Comparison of ENCODE assay signal across 9 mouse cellular contexts in the genomic region with DNA sequence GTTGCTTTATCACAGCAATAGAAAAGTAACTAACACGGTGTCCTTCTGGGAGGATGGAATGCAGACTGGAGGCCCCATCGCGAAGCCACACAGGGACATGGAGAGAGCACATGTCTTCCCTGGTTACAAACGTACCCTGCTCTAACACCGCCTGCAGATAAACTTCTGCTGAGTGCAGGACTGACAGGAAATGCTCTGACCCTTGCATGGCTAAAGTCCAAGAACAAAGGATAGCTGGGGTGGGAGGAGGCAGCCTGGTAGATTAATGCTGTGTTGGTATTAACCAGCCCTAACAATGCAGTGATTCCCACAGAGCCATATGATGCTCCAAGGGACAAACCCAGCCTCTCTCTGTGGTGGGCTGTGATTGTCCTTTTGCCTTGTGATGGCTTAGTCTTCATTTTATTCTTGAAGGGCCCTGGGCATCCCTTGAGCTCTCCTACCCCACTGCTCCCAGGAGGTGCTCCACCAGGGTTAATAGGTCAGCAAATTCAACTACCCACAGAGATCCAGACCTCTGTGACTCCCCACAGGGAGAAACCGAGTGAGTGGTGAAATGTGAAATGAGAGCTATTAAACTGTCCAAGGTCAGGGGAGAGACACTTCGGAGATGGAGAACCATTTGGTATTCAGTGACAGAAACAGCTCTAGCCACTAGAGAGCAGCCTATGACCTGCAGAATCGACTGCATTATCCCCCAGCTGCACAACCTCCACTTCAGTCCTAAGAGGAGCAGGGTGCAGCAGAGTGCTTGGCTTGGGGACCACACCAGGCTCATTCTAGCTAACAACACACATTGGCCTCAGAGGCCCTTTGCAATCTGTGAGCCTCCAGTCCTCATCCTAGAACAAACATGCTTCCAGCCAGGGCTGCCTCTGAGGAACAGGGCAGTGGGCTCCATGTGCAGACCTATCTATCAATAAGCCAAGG. TPM values are rescaled to one million over a fixed set of nuclear protein-coding genes. Genes with fewer than 3 reads are reported as not detected.
A peak's percentile ranks its signal among the peaks of the same experiment; 100 is the strongest.
DNase-seq lines count a peak whose midpoint lies in the region; ATAC-seq lines count a peak whose summit lies in the region.
"Had no signal": no experiment of that assay in that cellular context is flagged by ENCODE, and none has a peak within 500 bp of the region (broad histone marks: within the 10 kb centered on the region; RNA-seq: fewer than 3 reads in every experiment).

No protein-coding gene starts in this region.

- H3K4me1 ChIP-seq in heart, embryonic 10.5 days: peaks cover 24% of the 10 kb centered on the region
- peaks cover 13% of the 10 kb centered on the region; the same call in 1 of the 2 replicates for H3K4me1 ChIP-seq in kidney, embryonic 14.5 days (ENCODE audit: control insufficient read depth, insufficient read depth, low read length)

- no peaks in the 10 kb centered on the region for H3K27me3 ChIP-seq in heart, embryonic 10.5 days (ENCODE audit: insufficient read depth, poor library complexity, severe bottlenecking)
- no peaks in the 10 kb centered on the region for H3K27me3 ChIP-seq in kidney, embryonic 14.5 days (ENCODE audit: control insufficient read depth, insufficient read depth, low read length)

- H3K4me2 ChIP-seq in kidney, embryonic 14.5 days (replicated peaks; ENCODE audit: low read depth, low read length): no peak overlapping the region

- H3K4me3 ChIP-seq in heart, embryonic 10.5 days: no peak overlapping the region
- H3K4me3 ChIP-seq in kidney, embryonic 14.5 days (ENCODE audit: low read length): no peak overlapping the region

- peak; percentile 39 to 45 for DNase-seq in cerebellum, postnatal 10 days
- no peak for DNase-seq in cerebellum, adult 11 months
- peak; percentile 48 for DNase-seq in thymus, postnatal 0 days (ENCODE audit: low spot score)
- DNase-seq in thymus, postnatal 10 days (ENCODE audit: low spot score in 2 of 2): no peak
- DNase-seq in heart, embryonic 10.5 days (ENCODE audit: low spot score): no peak
- DNase-seq in lung, postnatal 4 days: peak; percentile 44 to 59
- DNase-seq in cerebellum, adult 18-20 months: no peak

- H3K9me3 ChIP-seq in heart, embryonic 10.5 days: no peaks in the 10 kb centered on the region
- H3K9me3 ChIP-seq in kidney, embryonic 14.5 days (ENCODE audit: control insufficient read depth, low read length): no peaks in the 10 kb centered on the region
- H3K9me3 ChIP-seq: G1E had no signal

- H3K9ac ChIP-seq in kidney, embryonic 14.5 days (ENCODE audit: low read depth, low read length): peak overlapping the region; percentile 13; the same call in 1 of the 2 replicates

- 37% methylated on average over 8 of the region's 8 CpGs for WGBS in heart, embryonic 10.5 days
- WGBS in kidney, embryonic 14.5 days: 29% methylated on average over 8 of the region's 8 CpGs

- ATAC-seq in kidney, embryonic 14.5 days (ENCODE audit: low FRiP score, low TSS enrichment): peak; percentile 73

- peak overlapping the region; percentile 49 for H3K27ac ChIP-seq in heart, embryonic 10.5 days
- H3K27ac ChIP-seq in kidney, embryonic 14.5 days (ENCODE audit: low read depth, low read length): peak overlapping the region; percentile 51

- H3K36me3 ChIP-seq in heart, embryonic 10.5 days: peaks cover 45% of the 10 kb centered on the region
- peaks cover 33% of the 10 kb centered on the region for H3K36me3 ChIP-seq in kidney, embryonic 14.5 days (ENCODE audit: control insufficient read depth, insufficient read depth, low read length)
- H3K36me3 ChIP-seq: G1E had no signal

RNA-seq across cellular contexts. Expression of a gene that starts 28.1 kb away (rescaled TPM):
- 6.2 and 8.0 TPM in 2 replicates for polyA plus RNA-seq in thymus, postnatal 0 days (2015; fragmentation: Nextera tagmentation; extraction: Ambion mirVana)
- 11.2 and 21.9 TPM in 2 replicates for polyA plus RNA-seq in heart, embryonic 10.5 days (2016; fragmentation: Nextera tagmentation; extraction: Ambion mirVana)
- polyA plus RNA-seq in kidney, embryonic 14.5 days (2014; fragmentation: Nextera tagmentation; extraction: Ambion mirVana): 19.5 TPM in 2 replicates
- polyA plus RNA-seq: G1E had no signal

RNA-seq across cellular contexts. Expression of a gene that starts 46.9 kb away (rescaled TPM):
- 143 and 161 TPM in 2 replicates for polyA plus RNA-seq in thymus, postnatal 0 days (2015; fragmentation: Nextera tagmentation; extraction: Ambion mirVana)
- polyA plus RNA-seq in heart, embryonic 10.5 days (2016; fragmentation: Nextera tagmentation; extraction: Ambion mirVana): 86.1 and 92.1 TPM in 2 replicates
- 116 TPM in 2 replicates for polyA plus RNA-seq in kidney, embryonic 14.5 days (2014; fragmentation: Nextera tagmentation; extraction: Ambion mirVana)

Comparison
In these comparisons a context has a peak if more than half of its experiments do, and no peak if none do; other contexts are left out.
1. DNase-seq: peak in cerebellum, postnatal 10 days (2 of 2), thymus, postnatal 0 days (single experiment) and lung, postnatal 4 days (2 of 2); none in cerebellum, adult 11 months (single experiment), thymus, postnatal 10 days (0 of 2), heart, embryonic 10.5 days (single experiment) and cerebellum, adult 18-20 months (0 of 2).